Mouse (Mus musculus) limb, embryonic 13.5 days (tissue): ENCODE measurements at regions not wholly inside any gene's neighbourhood (a gene's known extent, or its start where the extent isn't known, plus 50 kb on each side); places are given as distances from the start of the nearest gene placed in this dataset.
A peak's percentile ranks its signal among the peaks of the same experiment; 100 is the strongest.

Experiments
- ATAC-seq: fragments of 200-750 bp; cut with Nextera tagmentation; 2 replicates; pipeline ENCODE4 v1.8.0; 2017; ENCODE audit warnings: low read depth, moderate number of reproducible peaks, moderate TSS enrichment; ENCODE audit not compliant: low FRiP score
- H3K27ac ChIP-seq: fragments of 300-500 bp; sonication (generic); 2 replicates; pipeline ENCODE4 v1.5.1; 2015; ENCODE audit warnings: inconsistent platforms, mild to moderate bottlenecking, moderate library complexity
- H3K27me3 ChIP-seq: fragments of 300-500 bp; sonication (generic); 2 replicates; pipeline ENCODE4 v1.6.1; 2015; ENCODE audit warnings: mild to moderate bottlenecking, inconsistent platforms
- H3K36me3 ChIP-seq: fragments of 300-500 bp; sonication (generic); 2 replicates; pipeline ENCODE4 v1.6.1; 2015; ENCODE audit warnings: inconsistent platforms, mild to moderate bottlenecking, moderate library complexity
- H3K4me1 ChIP-seq: fragments of 300-500 bp; sonication (generic); 2 replicates; pipeline ENCODE4 v1.6.1; 2015; ENCODE audit warnings: inconsistent platforms
- H3K4me2 ChIP-seq: fragments of 300-500 bp; sonication (generic); replicated peaks from 2 replicates; pipeline ENCODE4 v1.6.1; 2015; ENCODE audit warnings: inconsistent platforms, mild to moderate bottlenecking, moderate library complexity
- H3K4me3 ChIP-seq: fragments of 300-500 bp; sonication (generic); 2 replicates; pipeline ENCODE4 v1.5.1; 2015; ENCODE audit warnings: moderate library complexity, mild to moderate bottlenecking, inconsistent platforms
- H3K9ac ChIP-seq: fragments of 300-500 bp; sonication (generic); 2 replicates; pipeline ENCODE4 v1.6.1; 2015; ENCODE audit warnings: mild to moderate bottlenecking, inconsistent platforms
- H3K9me3 ChIP-seq: fragments of 300-500 bp; sonication (generic); 2 replicates; pipeline ENCODE4 v1.6.1; 2016; ENCODE audit warnings: inconsistent platforms
- WGBS: fragments of 180-500 bp; shearing (Covaris S2); methylation state at CpG from one replicate; pipeline ENCODE4 v1.1.7; 2015; 5-methylcytosine and 5-hydroxymethylcytosine counted together

- H3K4me3 ChIP-seq, result no peak overlapping the region
- no peaks in the 10 kb centered on the region for H3K36me3 ChIP-seq
- H3K9ac ChIP-seq, result no peak overlapping the region
- no peak overlapping the region for H3K27ac ChIP-seq
- no peak for ATAC-seq
- no peaks in the 10 kb centered on the region for H3K27me3 ChIP-seq
- peaks cover 7% of the 10 kb centered on the region; the same call in 1 of the 2 replicates for H3K9me3 ChIP-seq
- no peak overlapping the region for H3K4me2 ChIP-seq
- H3K4me1 ChIP-seq, result no peaks in the 10 kb centered on the region
- WGBS, result 17% methylated on average over 2 of the region's 2 CpGs
Measured at GRCm38 (mm10) chr17:52084455-52084854, 251.4 kb upstream of the Satb1 start.

- Histone ChIP-seq H3K4me2 (no peak overlapping the region), H3K9ac (no peak overlapping the region), H3K9me3 (peaks cover 7% of the 10 kb centered on the region; the same call in 1 of the 2 replicates), H3K27ac (no peak overlapping the region), H3K36me3 (no peaks in the 10 kb centered on the region), H3K27me3 (no peaks in the 10 kb centered on the region), H3K4me3 (no peak overlapping the region), H3K4me1 (no peaks in the 10 kb centered on the region)
- WGBS, result 90% methylated on average over 7 of the region's 7 CpGs
- ATAC-seq, result no peak
Measured at GRCm38 (mm10) chr17:52079316-52079715, 246.2 kb upstream of the Satb1 start.

GRCm38 (mm10) chr17:52078496-52078895 lies 245.4 kb upstream of the Satb1 start:
- H3K27me3 ChIP-seq, result no peaks in the 10 kb centered on the region
- no peak overlapping the region for H3K4me2 ChIP-seq
- 50% methylated on average over 8 of the region's 8 CpGs for WGBS
- H3K9ac ChIP-seq, result no peak overlapping the region
- no peaks in the 10 kb centered on the region for H3K36me3 ChIP-seq
- peaks cover 7% of the 10 kb centered on the region; the same call in 1 of the 2 replicates for H3K9me3 ChIP-seq
- ATAC-seq, result no peak
- no peak overlapping the region for H3K27ac ChIP-seq
- no peaks in the 10 kb centered on the region for H3K4me1 ChIP-seq
- H3K4me3 ChIP-seq, result no peak overlapping the region

- Histone ChIP-seq H3K36me3 (no peaks in the 10 kb centered on the region), H3K9ac (no peak overlapping the region), H3K9me3 (peaks cover 7% of the 10 kb centered on the region; the same call in 1 of the 2 replicates), H3K27ac (no peak overlapping the region), H3K4me1 (no peaks in the 10 kb centered on the region), H3K27me3 (no peaks in the 10 kb centered on the region), H3K4me3 (no peak overlapping the region), H3K4me2 (no peak overlapping the region)
- ATAC-seq, result no peak
- WGBS, result 93% methylated on average over 4 of the region's 4 CpGs
Measured at GRCm38 (mm10) chr17:52077951-52078350, 244.9 kb upstream of the Satb1 start.

GRCm38 (mm10) chr17:52076746-52077145 lies 243.7 kb upstream of the Satb1 start:
- ATAC-seq, result no peak
- Histone ChIP-seq H3K27ac (no peak overlapping the region), H3K9ac (no peak overlapping the region), H3K36me3 (no peaks in the 10 kb centered on the region), H3K27me3 (no peaks in the 10 kb centered on the region), H3K9me3 (peaks cover 7% of the 10 kb centered on the region; the same call in 1 of the 2 replicates), H3K4me3 (no peak overlapping the region), H3K4me2 (no peak overlapping the region), H3K4me1 (no peaks in the 10 kb centered on the region)
- 91% methylated on average over 2 of the region's 2 CpGs for WGBS

GRCm38 (mm10) chr17:52067721-52068120 lies 234.6 kb upstream of the Satb1 start:
- 76% methylated on average over 2 of the region's 2 CpGs for WGBS
- ATAC-seq, result no peak
- no peaks in the 10 kb centered on the region for H3K36me3 ChIP-seq
- H3K9me3 ChIP-seq, result no peaks in the 10 kb centered on the region
- H3K27me3 ChIP-seq, result peaks cover 5% of the 10 kb centered on the region
- H3K4me1 ChIP-seq, result no peaks in the 10 kb centered on the region
- H3K4me3 ChIP-seq, result no peak overlapping the region
- H3K27ac ChIP-seq, result no peak overlapping the region
- no peak overlapping the region for H3K9ac ChIP-seq
- no peak overlapping the region for H3K4me2 ChIP-seq

- WGBS, result 91% methylated on average over 5 of the region's 5 CpGs
- Histone ChIP-seq H3K9ac (no peak overlapping the region), H3K9me3 (no peaks in the 10 kb centered on the region), H3K27ac (no peak overlapping the region), H3K4me1 (peaks cover 5% of the 10 kb centered on the region), H3K4me3 (no peak overlapping the region), H3K27me3 (peaks cover 9% of the 10 kb centered on the region), H3K4me2 (no peak overlapping the region), H3K36me3 (no peaks in the 10 kb centered on the region)
- no peak for ATAC-seq
Measured at GRCm38 (mm10) chr17:52064618-52065017, 231.5 kb upstream of the Satb1 start.

- ATAC-seq, result no peak
Measured at GRCm38 (mm10) chr17:52063121-52063520, 230.0 kb upstream of the Satb1 start.

GRCm38 (mm10) chr17:52062096-52062665 lies 229.1 kb upstream of the Satb1 start:
- peak overlapping the region; percentile 52 for H3K4me2 ChIP-seq

More at GRCm38 (mm10) chr17:52063121-52063520, 230.0 kb upstream of the Satb1 start:
- Histone ChIP-seq H3K36me3 (no peaks in the 10 kb centered on the region), H3K9me3 (no peaks in the 10 kb centered on the region), H3K4me2 (no peak overlapping the region), H3K9ac (no peak overlapping the region), H3K27ac (no peak overlapping the region), H3K4me1 (peaks cover 5% of the 10 kb centered on the region), H3K27me3 (peaks cover 4% of the 10 kb centered on the region), H3K4me3 (no peak overlapping the region)
- 45% methylated on average over 4 of the region's 4 CpGs for WGBS

GRCm38 (mm10) chr17:52036479-52036878 lies 203.4 kb upstream of the Satb1 start:
- no peak for ATAC-seq
- WGBS, result 83% methylated on average over 4 of the region's 4 CpGs

More at GRCm38 (mm10) chr17:52062096-52062665, 229.1 kb upstream of the Satb1 start:
- Histone ChIP-seq H3K4me1 (peaks cover 5% of the 10 kb centered on the region), H3K27me3 (peaks cover 4% of the 10 kb centered on the region), H3K4me3 (peak overlapping the region; percentile 23), H3K9me3 (no peaks in the 10 kb centered on the region), H3K9ac (no peak overlapping the region), H3K36me3 (no peaks in the 10 kb centered on the region), H3K27ac (no peak overlapping the region)
- ATAC-seq, result no peak
- WGBS, result 11% methylated on average over 11 of the region's 11 CpGs

GRCm38 (mm10) chr17:52031079-52031478 lies 198.0 kb upstream of the Satb1 start:
- ATAC-seq, result no peak
- Histone ChIP-seq H3K4me2 (no peak overlapping the region), H3K27me3 (no peaks in the 10 kb centered on the region), H3K9ac (no peak overlapping the region), H3K4me3 (no peak overlapping the region), H3K27ac (no peak overlapping the region), H3K36me3 (no peaks in the 10 kb centered on the region), H3K9me3 (no peaks in the 10 kb centered on the region), H3K4me1 (no peaks in the 10 kb centered on the region)
- 89% methylated on average over 8 of the region's 8 CpGs for WGBS

More at GRCm38 (mm10) chr17:52036479-52036878, 203.4 kb upstream of the Satb1 start:
- no peak overlapping the region for H3K9ac ChIP-seq
- no peak overlapping the region for H3K27ac ChIP-seq
- no peak overlapping the region for H3K4me3 ChIP-seq
- H3K4me2 ChIP-seq, result no peak overlapping the region
- H3K27me3 ChIP-seq, result no peaks in the 10 kb centered on the region
- H3K9me3 ChIP-seq, result no peaks in the 10 kb centered on the region
- H3K36me3 ChIP-seq, result no peaks in the 10 kb centered on the region
- H3K4me1 ChIP-seq, result no peaks in the 10 kb centered on the region

GRCm38 (mm10) chr17:51986920-51987319 lies 153.8 kb upstream of the Satb1 start:
- H3K27ac ChIP-seq, result no peak overlapping the region
- H3K36me3 ChIP-seq, result no peaks in the 10 kb centered on the region
- no peak overlapping the region for H3K9ac ChIP-seq
- H3K4me3 ChIP-seq, result no peak overlapping the region
- H3K4me1 ChIP-seq, result peaks cover 9% of the 10 kb centered on the region
- H3K4me2 ChIP-seq, result peak overlapping the region; percentile 31
- no peaks in the 10 kb centered on the region for H3K9me3 ChIP-seq
- ATAC-seq, result no peak
- 38% methylated on average over 8 of the region's 8 CpGs for WGBS
- no peaks in the 10 kb centered on the region for H3K27me3 ChIP-seq

- no peaks in the 10 kb centered on the region for H3K27me3 ChIP-seq
- no peak overlapping the region for H3K9ac ChIP-seq
- 58% methylated on average over 14 of the region's 14 CpGs for WGBS
- peaks cover 9% of the 10 kb centered on the region for H3K4me1 ChIP-seq
- H3K27ac ChIP-seq, result no peak overlapping the region
- no peak for ATAC-seq
- H3K4me2 ChIP-seq, result peak overlapping the region; percentile 31
- no peaks in the 10 kb centered on the region for H3K36me3 ChIP-seq
- H3K9me3 ChIP-seq, result no peaks in the 10 kb centered on the region
- H3K4me3 ChIP-seq, result no peak overlapping the region
Measured at GRCm38 (mm10) chr17:51986212-51986611, 153.1 kb upstream of the Satb1 start.
